Mouse (Mus musculus): ENCODE measurements around the gene Spdya. TPM values are rescaled to one million over a fixed set of nuclear protein-coding genes. Genes with fewer than 3 reads are reported as not detected.

The Spdya gene
- total and polyA plus RNA-seq, 3 experiments, result 0.23 to 0.46 TPM; not detected in 1

DNA sequence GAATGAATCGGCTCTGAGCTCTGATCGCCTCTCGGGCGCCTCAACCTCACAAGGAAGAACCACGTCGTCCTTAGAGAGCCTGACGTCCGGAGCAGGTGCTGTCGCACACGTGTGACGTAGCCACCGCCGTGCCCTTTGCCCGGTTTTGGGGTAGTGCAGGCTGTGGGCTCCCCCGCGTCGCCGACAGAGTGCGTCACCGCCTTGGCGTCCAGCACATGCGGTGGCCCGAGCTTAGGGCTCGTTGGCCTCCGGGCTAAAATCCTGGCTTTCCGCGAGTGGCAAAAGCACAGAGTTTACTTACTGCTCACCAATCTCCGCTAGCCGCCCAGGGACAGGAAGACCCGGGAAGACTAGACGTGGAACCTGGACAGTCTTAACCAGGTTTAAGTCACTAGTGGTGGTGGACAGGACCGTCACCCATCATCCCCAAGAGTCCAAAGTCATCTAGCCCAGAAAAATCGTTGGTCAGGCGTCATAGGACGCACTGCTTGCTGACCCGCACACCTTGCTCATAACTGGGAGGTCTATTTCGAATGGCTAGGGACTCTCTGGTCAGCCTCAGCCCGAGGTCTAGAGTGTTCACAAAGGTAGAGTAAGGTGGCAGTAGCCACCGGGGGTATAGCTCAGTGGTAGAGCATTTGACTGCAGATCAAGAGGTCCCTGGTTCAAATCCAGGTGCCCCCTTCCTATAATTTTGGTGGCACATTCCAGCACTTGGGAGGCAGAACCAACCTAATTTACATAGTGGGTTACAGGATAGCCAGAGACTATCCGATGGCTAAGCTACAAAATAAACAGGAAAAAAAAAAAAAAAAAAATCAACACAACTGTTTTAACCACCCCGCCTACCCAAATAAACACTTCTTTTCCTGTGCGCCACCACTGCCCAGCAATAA, 47.0 kb downstream of the Spdya start (continued):
- TF ChIP-seq TAL1 (IDR thresholded peaks at IDR 0.05; ENCODE audit: low read length) (no peak), SIN3A (IDR thresholded peaks at IDR 0.05; ENCODE audit: low read length) (peak; percentile 99), GABPA (IDR thresholded peaks at IDR 0.05; ENCODE audit: low read depth, low read length) (peak; percentile 60; the same call in 1 of the 2 replicates), RCOR1 (IDR thresholded peaks at IDR 0.05; ENCODE audit: low read depth, low read length) (no peak), MAFK (IDR thresholded peaks at IDR 0.05; ENCODE audit: borderline replicate concordance, low read depth, low read length) (peak; percentile 91), CHD2 (IDR thresholded peaks at IDR 0.05; ENCODE audit: low read length) (no peak), JUND (IDR thresholded peaks at IDR 0.05; ENCODE audit: low read depth, low read length) (no peak), HCFC1 (IDR thresholded peaks at IDR 0.05; ENCODE audit: low read depth, low read length) (peak; percentile 93), CTCF (IDR thresholded peaks at IDR 0.05 in 2 of 3, conservative IDR thresholded peaks at IDR 0.05 in 1 of 3; ENCODE audit: control insufficient read depth in 1 of 3, insufficient read depth in 1 of 3, low read depth in 2 of 3, low read length in 3 of 3, poor library complexity in 1 of 3, severe bottlenecking in 1 of 3) (no peak), ZMIZ1 (IDR thresholded peaks at IDR 0.05; ENCODE audit: low read depth, low read length) (no peak; the same call in none of the 2 replicates), POLR2A (IDR thresholded peaks at IDR 0.05; ENCODE audit: control insufficient read depth in 1 of 2, insufficient read depth in 1 of 2, low read depth in 1 of 2, low read length in 2 of 2, poor library complexity in 1 of 2) (peak; percentile 63 to 90; a peak in 3 of 4 replicates), POLR2AphosphoS5 (IDR thresholded peaks at IDR 0.05; ENCODE audit: borderline replicate concordance, low read depth, low read length) (no peak), MYC (IDR thresholded peaks at IDR 0.05; ENCODE audit: low read depth, low read length) (peak; percentile 94), E2F4 (IDR thresholded peaks at IDR 0.05; ENCODE audit: borderline replicate concordance, low read depth, low read length) (no peak), UBTF (IDR thresholded peaks at IDR 0.05; ENCODE audit: borderline replicate concordance, insufficient read depth, low read depth, low read length) (no peak), EP300 (IDR thresholded peaks at IDR 0.05; ENCODE audit: low read depth in 1 of 2, low read length in 2 of 2) (peak in 1 of 2 experiments; percentile 37; a peak in 1 of 4 replicates)

DNA sequence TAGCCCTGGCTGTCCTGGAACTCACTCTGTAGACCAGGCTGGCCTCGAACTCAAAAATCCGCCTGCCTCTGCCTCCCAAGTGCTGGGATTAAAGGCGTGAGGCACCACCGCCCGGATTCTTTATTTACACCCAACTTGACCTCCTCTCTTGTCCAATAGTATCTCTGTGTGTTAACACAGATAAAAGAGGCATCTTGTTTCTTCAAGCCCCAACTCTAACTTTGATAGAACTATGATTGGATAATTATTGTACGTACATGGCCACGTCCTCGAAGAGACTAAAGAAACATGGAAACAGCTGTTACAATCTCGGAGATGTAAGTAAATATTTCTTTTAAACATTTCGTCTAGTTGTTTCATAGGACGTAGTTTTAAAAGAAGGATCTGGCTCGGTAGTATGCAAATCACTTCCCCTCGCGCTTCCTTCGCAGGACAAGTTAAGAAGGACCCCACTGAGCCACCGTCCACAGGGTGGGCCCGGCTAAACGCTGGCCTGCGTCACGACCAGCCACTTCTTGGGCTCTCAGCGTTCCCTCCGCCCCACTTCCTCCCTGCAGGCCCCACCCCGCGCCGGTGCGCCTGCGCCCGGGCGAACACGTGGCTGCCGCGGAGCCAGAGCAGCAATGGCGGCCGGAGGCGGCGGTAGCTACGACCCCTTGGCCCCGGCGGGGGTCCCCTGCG, 63.9 kb downstream of the Spdya start, which contains the start of gene Wdr43:
Gene Wdr43 (plus strand): TSS at position 258 of the 681 bp plus-strand sequence.
- Histone ChIP-seq H3K27me3 (ENCODE audit: control insufficient read depth in 1 of 2, insufficient read depth in 2 of 2, low read length in 2 of 2) (no peaks in the 10 kb centered on the region), H3K79me2 (ENCODE audit: control insufficient read depth, insufficient read depth, low read length, poor library complexity) (peaks cover 47% of the 10 kb centered on the region), H3K9ac (ENCODE audit: control insufficient read depth, low read depth, low read length, poor library complexity, severe bottlenecking) (peak within 1 kb of the TSS; percentile 95), H3K4me1 (ENCODE audit: control insufficient read depth in 1 of 2, insufficient read depth in 2 of 2, low read length in 2 of 2) (peaks cover 9 to 12% of the 10 kb centered on the region in 2 experiments; a peak in 3 of 4 replicates), H3K4me3 (ENCODE audit: control insufficient read depth in 1 of 2, insufficient read depth in 1 of 2, low read depth in 2 of 2, low read length in 2 of 2) (peak within 1 kb of the TSS; percentile 84 to 90), H3K36me3 (ENCODE audit: control insufficient read depth in 1 of 2, insufficient read depth in 2 of 2, low read length in 2 of 2) (peaks cover 13 to 24% of the 10 kb centered on the region in 2 experiments), H3K27ac (ENCODE audit: control insufficient read depth, low read depth, low read length) (peak within 1 kb of the TSS; percentile 78), H3K9me3 (replicated peaks; ENCODE audit: insufficient read depth, low read length) (no peaks in the 10 kb centered on the region)
- DNase-seq (ENCODE audit: low read depth, low spot score), result peak; percentile 99
- no peak for TF ChIP-seq CTCF (IDR thresholded peaks at IDR 0.05 in 2 of 3, conservative IDR thresholded peaks at IDR 0.05 in 1 of 3; ENCODE audit: control insufficient read depth in 1 of 3, insufficient read depth in 1 of 3, low read depth in 2 of 3, low read length in 3 of 3, poor library complexity in 1 of 3, severe bottlenecking in 1 of 3)
- TF ChIP-seq ETS1 (IDR thresholded peaks at IDR 0.05; ENCODE audit: low read depth, low read length), result peak; percentile 51; the same call in 1 of the 2 replicates
- 0 out of 2 replicates have a peak, but pooled peaks have one; percentile 29 for TF ChIP-seq ZMIZ1 (IDR thresholded peaks at IDR 0.05; ENCODE audit: low read depth, low read length)
- peak; percentile 92 for TF ChIP-seq NELFE (IDR thresholded peaks at IDR 0.05; ENCODE audit: low read depth, low read length)
- TF ChIP-seq MYB (IDR thresholded peaks at IDR 0.05; ENCODE audit: low read depth, low read length), result no peak
- TF ChIP-seq MAFK (IDR thresholded peaks at IDR 0.05; ENCODE audit: borderline replicate concordance, low read depth, low read length), result no peak
- no peak; the same call in 1 of the 2 replicates for TF ChIP-seq ZNF384 (IDR thresholded peaks at IDR 0.05; ENCODE audit: low read depth, low read length)
- TF ChIP-seq KAT2A (conservative IDR thresholded peaks at IDR 0.05; ENCODE audit: low read depth, low read length), result peak; percentile 64; the same call in 1 of the 2 replicates
- TF ChIP-seq MAX (IDR thresholded peaks at IDR 0.05; ENCODE audit: low read length), result peak; percentile 98
- peak; percentile 91 for TF ChIP-seq ELF1 (IDR thresholded peaks at IDR 0.05; ENCODE audit: low read depth, low read length)
- TF ChIP-seq MEF2A (IDR thresholded peaks at IDR 0.05; ENCODE audit: extremely low read depth, insufficient replicate concordance, low read depth, low read length, poor library complexity, severe bottlenecking), result no peak
- peak; percentile 99 for TF ChIP-seq MYC (IDR thresholded peaks at IDR 0.05; ENCODE audit: low read depth, low read length)
- peak; percentile 99 for TF ChIP-seq MXI1 (IDR thresholded peaks at IDR 0.05; ENCODE audit: low read depth, low read length)
- TF ChIP-seq EP300 (IDR thresholded peaks at IDR 0.05; ENCODE audit: low read depth in 1 of 2, low read length in 2 of 2), result no peak; a peak in 1 of 4 replicates
- peak; percentile 88 for TF ChIP-seq POLR2A (IDR thresholded peaks at IDR 0.05; ENCODE audit: control insufficient read depth in 1 of 2, insufficient read depth in 1 of 2, low read depth in 1 of 2, low read length in 2 of 2, poor library complexity in 1 of 2)
- no peak for TF ChIP-seq SMC3 (IDR thresholded peaks at IDR 0.05; ENCODE audit: low read depth, low read length)
- no peak for TF ChIP-seq GABPA (IDR thresholded peaks at IDR 0.05; ENCODE audit: low read depth, low read length)
- TF ChIP-seq RCOR1 (IDR thresholded peaks at IDR 0.05; ENCODE audit: low read depth, low read length), result no peak
- TF ChIP-seq TBP (IDR thresholded peaks at IDR 0.05; ENCODE audit: low read depth, low read length), result peak; percentile 54; the same call in 1 of the 2 replicates
- no peak for TF ChIP-seq ZKSCAN1 (IDR thresholded peaks at IDR 0.05; ENCODE audit: low read depth, low read length)
- TF ChIP-seq ZC3H11A (IDR thresholded peaks at IDR 0.05; ENCODE audit: low read depth, low read length), result no peak
